Mouse (Mus musculus) c-Kit-positive CD71-negative TER-119-negative erythroid progenitor cells, embryonic 14.5 days (primary cell): ENCODE data around the gene Ddx39b.
"Not testable (repeated sequence)": the region's sequence is repeated elsewhere in the genome, so short reads cannot be mapped to it uniquely, and the experiment has no call there.

Source experiments
- DNase-seq: peaks from one replicate; pipeline ENCODE4 v3.0.0-alpha.2; 2013; ENCODE audit warnings: low read depth

The Ddx39b gene

GRCm38 (mm10) chr17:35262664-35263522 lies 21.3 kb downstream of the Ddx39b start, which contains the start of gene H2-D1:
H2-D1 (plus strand) TSS chr17:35262730.
- peak; percentile 100 for DNase-seq

DNA sequence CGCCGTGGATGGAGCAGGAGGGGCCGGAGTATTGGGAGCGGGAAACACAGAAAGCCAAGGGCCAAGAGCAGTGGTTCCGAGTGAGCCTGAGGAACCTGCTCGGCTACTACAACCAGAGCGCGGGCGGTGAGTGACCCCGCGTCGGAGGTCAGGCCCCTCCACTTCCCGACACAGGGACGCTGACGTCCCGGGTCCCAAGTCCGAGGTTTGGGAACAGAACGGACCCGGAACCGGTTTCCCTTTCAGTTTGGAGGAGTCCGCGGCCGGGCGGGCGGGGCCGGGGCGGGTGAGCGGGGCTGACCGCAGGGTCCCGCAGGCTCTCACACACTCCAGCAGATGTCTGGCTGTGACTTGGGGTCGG lies 22.0 kb downstream of the Ddx39b start:
- DNase-seq: no peak

- DNase-seq: no peak
Observed at GRCm38 (mm10) chr17:35267399-35268086, 26.0 kb downstream of the Ddx39b start.

DNA sequence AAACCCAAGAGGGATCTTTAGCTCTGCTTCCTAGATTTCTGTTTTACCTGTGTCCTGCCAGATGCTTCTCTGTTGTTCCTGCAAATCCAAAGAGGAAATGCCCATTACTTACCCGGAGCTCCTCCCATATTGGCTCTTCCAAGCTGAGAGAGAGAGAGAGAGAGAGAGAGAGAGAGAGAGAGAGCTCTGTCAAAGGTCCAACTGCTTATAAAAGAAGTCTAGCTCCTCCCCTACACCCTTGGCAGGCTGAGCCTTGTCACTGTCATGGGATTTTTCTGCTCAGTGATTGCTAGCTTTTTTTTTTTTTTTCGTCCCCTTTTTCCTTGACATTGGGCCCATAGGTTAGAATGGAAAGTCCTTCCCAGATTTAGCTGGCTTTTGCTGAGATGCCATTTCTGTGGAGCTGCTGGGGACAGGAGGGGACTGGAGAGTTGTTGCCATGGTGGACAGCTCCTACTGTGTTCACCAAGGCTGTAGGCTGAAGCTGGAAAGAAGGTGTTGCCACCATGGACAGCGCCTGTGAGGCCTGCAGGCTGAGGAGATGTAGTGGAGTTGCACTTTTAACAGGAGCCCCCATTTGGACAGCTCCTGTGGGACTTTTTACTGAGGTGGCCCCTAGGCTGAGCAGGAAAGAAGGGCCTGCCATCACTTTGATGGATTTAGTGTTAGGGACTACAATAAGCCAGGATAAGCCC lies 28.3 kb downstream of the Ddx39b start:
- DNase-seq: peak; percentile 61

DNA sequence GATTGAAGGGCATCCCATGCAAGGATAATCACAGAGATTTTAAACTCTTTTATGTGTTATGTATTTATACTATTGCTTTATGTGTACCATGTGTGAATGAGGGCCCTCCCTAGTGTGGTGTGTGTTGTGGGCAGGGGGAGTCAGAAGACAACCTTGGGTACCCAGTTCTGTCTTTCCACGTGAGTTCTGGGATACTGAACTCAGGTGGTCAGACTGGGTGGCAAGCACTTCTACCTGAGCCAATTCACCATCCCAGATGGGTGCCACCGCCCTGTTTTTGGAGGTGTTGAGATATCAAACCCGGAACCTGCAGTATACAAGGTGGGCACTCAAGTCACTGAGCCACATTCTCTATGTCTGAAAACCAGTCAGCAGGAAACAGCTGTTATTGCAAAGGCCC lies 30.7 kb downstream of the Ddx39b start:
- DNase-seq: no peak

DNA sequence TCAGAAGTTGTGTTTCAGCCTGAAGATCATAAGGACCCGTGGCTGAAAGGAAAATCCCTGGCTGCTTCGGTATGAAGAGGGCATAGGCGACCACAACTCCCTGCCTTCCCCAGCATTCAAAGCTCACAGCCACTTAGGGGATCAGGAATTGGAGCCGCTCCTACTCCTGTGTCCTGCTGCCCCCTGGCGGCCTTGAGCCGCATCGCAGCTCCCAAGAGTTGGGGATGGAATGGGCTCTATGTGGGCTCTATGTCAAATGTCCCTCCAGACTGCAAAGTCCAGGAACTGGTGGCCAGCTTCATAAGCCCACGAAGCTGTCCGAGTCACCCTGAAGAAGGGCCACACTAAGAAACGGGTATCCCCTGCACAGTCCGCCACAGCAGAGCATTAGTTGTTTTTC lies 33.2 kb downstream of the Ddx39b start:
- peak; percentile 79 for DNase-seq

GRCm38 (mm10) chr17:35276304-35276864 lies 34.8 kb downstream of the Ddx39b start:
- DNase-seq: no peak

DNA sequence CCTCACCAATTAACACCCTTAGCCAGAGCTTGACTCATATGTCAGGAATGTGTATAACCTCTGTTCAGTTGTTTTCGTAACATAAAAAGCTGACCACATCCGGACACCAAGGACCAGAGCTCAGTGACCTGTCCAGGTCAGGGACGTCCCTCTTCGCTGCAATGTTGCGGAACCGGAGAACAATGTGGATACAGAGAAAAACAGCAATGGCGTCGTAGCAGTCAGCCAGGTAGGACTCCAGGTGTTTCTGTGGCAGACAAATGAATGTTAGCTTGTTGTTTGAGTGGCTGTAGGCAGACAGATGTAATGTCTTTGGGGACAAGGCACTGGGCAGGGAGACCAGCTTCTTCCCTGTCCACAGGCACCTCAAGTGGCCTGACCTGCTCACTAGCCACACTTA lies 36.5 kb downstream of the Ddx39b start:
- DNase-seq: no peak

- DNase-seq: no peak
Observed at GRCm38 (mm10) chr17:35278957-35279688, 37.6 kb downstream of the Ddx39b start.

DNA sequence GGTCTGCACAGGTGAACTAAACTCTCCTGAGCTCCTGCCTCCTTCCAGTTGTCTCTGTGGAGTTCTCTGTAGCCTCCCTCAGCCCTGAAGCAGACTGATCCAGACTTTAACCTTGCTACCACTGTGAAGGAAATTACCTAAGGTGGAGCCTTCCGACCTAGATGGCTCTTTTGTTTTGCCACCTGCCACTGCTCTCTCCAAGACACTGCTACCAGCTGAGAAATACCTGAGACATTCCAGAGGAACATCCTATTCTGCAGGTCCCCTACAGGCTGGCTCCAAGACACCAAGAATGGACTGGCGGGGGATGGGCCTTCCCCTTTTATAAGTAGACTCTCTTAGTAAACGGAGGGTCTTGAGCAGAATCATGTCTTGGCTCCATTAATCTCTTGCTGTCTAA lies 38.7 kb downstream of the Ddx39b start:
- no peak for DNase-seq

GRCm38 (mm10) chr17:35285431-35285830 lies 43.9 kb downstream of the Ddx39b start:
- no peak for DNase-seq

DNA sequence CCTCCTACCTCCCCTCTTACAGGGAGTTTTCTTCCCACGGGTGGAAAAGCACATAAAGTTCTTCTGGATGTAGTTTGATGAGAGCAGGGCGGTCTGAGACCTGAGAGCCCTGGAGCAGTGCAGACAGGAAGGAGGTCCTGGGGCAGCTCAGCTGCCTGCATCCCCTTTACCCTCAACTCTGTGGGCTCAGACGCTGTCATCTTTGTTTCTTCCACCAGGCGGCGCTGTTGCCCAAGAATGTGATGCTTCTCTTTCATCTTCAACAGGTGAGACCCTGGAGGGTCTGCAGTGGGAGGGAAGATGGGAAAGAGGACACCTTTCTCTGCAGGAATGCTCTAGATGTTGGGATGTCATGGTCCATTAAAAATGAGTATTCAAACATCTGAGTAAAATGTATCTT lies 54.2 kb downstream of the Ddx39b start:
- DNase-seq: peak; percentile 64

DNA sequence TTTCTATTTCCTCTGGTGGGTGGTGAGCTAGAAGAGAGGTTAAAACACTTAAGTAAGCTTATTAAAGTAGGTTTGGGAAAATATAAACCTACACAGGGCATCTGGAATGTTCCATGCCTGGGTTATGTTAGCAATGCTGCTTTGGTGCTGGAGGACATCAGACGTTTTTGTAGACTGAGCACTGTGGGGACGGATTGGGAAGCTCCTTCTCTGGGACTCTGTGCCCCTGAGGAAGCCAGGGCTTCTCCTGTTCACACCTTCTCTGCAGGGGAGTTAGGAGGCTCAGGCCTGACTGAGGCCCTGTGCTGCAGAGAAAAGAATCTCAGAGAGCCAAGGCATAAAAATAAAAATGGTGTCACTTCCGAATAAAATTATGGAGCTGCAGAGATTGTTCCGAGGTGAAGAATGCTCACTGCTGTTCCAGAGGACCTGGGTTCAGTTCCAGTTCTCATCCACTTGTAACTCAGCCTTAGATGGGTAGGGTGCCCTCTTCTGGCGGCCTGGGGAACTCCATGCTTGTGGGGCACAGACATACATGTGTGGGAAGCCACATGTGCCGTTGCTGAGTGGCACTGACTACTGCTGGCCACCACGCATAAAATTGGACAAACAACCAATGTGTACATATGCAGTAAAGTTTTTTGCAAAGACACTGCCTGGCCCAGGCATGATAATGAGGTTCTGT lies 58.9 kb downstream of the Ddx39b start:
- not testable (repeated sequence) for DNase-seq

DNA sequence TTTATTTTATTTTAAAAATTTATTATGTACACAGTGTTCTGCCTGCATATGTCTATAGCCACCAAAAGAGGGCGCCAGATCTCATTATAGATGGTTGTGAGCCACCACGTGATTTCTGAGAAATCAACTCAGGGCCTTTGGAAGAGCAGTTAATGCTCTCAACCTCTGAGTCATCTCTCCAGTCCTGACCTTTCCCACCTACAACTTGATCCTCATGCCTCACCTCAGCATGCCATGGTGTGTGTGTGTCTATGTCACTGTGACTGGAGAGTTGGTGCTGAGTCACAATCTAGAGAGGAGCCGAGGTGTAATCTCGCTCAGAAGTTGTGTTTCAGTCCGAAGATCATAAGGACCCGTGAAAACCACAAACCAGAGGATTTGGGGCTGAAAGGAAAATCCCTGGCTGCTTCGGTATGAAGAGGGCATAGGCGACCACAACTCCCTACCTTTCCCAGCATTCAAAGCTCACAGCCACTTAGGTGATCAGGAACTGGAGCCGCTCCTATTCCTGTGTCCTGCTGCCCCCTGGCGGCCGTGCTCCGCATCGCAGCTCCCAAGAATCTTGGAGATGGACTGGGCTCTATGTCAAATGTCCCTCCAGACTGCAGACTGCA lies 60.2 kb downstream of the Ddx39b start:
- DNase-seq: peak; percentile 74

GRCm38 (mm10) chr17:35303271-35303670 lies 61.7 kb downstream of the Ddx39b start:
- no peak for DNase-seq
